Mouse (Mus musculus) small intestine, adult 2 months (tissue): Measurements from ENCODE around the gene Cacna2d1. TPM values are rescaled to one million over a fixed set of nuclear protein-coding genes. Genes with fewer than 3 reads are reported as not detected.

Experiments used
- H3K27ac ChIP-seq: fragments of 200-500 bp; 2 replicates; pipeline ENCODE4 v1.5.1; 2012; ENCODE audit warnings: low read depth, low read length, control low read depth, inconsistent platforms; ENCODE audit not compliant: insufficient read depth
- H3K27me3 ChIP-seq: fragments of 200-500 bp; 2 replicates; pipeline ENCODE4 v1.6.1; 2012; ENCODE audit warnings: mild to moderate bottlenecking, moderate library complexity, low read length, inconsistent platforms; ENCODE audit not compliant: control insufficient read depth, insufficient read depth
- H3K36me3 ChIP-seq: fragments of 200-500 bp; 2 replicates; pipeline ENCODE4 v1.6.1; 2012; ENCODE audit warnings: mild to moderate bottlenecking, low read length, control low read depth, inconsistent platforms; ENCODE audit not compliant: control insufficient read depth, insufficient read depth
- H3K4me1 ChIP-seq: fragments of 200-500 bp; 2 replicates; pipeline ENCODE4 v1.6.1; 2012; ENCODE audit warnings: low read length, inconsistent platforms, mixed read lengths; ENCODE audit not compliant: control insufficient read depth, insufficient read depth, insufficient read length
- H3K4me3 ChIP-seq: fragments of 200-500 bp; 2 replicates; pipeline ENCODE4 v1.5.1; 2012; ENCODE audit warnings: low read depth, mild to moderate bottlenecking, control low read depth, inconsistent platforms, low read length, moderate library complexity
- CTCF ChIP-seq: fragments of 200-500 bp; IDR thresholded peaks from 2 replicates; pipeline ENCODE4 v1.5.1; 2012; ENCODE audit warnings: low read depth, mild to moderate bottlenecking, control low read depth, inconsistent platforms, low read length, moderate library complexity, mixed read lengths; ENCODE audit not compliant: insufficient replicate concordance, insufficient read length; ENCODE audit errors: extremely low read depth
- POLR2A ChIP-seq: fragments of 200-500 bp; IDR thresholded peaks from 2 replicates; pipeline ENCODE4 v1.6.1; 2012; ENCODE audit warnings: low read depth, mild to moderate bottlenecking, control low read depth, inconsistent platforms, low read length, moderate library complexity
- WGBS: fragments of 180-500 bp; shearing (Covaris S2); methylation state at CpG from one replicate; pipeline ENCODE4 v1.1.7; 2018; 5-methylcytosine and 5-hydroxymethylcytosine counted together
- polyA plus RNA-seq: library from polyadenylated mRNA; depleted of rRNA; stranded (reverse); fragments of >200 nt; gene quantifications from 2 replicates; pipeline ENCODE4 v1.2.3, GENCODE M21; 2012; rRNA removed

Cacna2d1 gene
- polyA plus RNA-seq, 1 experiment: 0.65 TPM

GRCm38 (mm10) chr5:16418504-16418903 lies 484.0 kb downstream of the Cacna2d1 start:
- H3K36me3 ChIP-seq: no peaks in the 10 kb centered on the region
- no peak overlapping the region for H3K27ac ChIP-seq
- H3K4me1 ChIP-seq: no peaks in the 10 kb centered on the region
- 71% methylated on average over 3 of the region's 3 CpGs for WGBS
- TF ChIP-seq POLR2A: no peak
- TF ChIP-seq CTCF: no peak
- H3K4me3 ChIP-seq: no peak overlapping the region
- no peaks in the 10 kb centered on the region for H3K27me3 ChIP-seq

Other genes with a start within 250 kb of the Cacna2d1 start
- gene Speer4c, start 220.4 kb upstream of the Cacna2d1 start, polyA plus RNA-seq: not detected in 2 replicates